Mouse (Mus musculus): Measurements from ENCODE around the gene Batf2.

Batf2 gene

GRCm38 (mm10) chr19:6140678-6141393 lies at the start of gene Batf2:
Batf2 (plus strand) TSS chr19:6140983.
- peak; percentile 94 to 97 for DNase-seq (ENCODE audit: inconsistent age in 2 of 2, low spot score in 1 of 2)

GRCm38 (mm10) chr19:6094119-6094518 lies 46.7 kb upstream of the Batf2 start, which contains the start of gene AC131692.1:
AC131692.1 (plus strand) TSS chr19:6094419.
- no peak for DNase-seq (ENCODE audit: inconsistent age in 2 of 2, low spot score in 1 of 2)

GRCm38 (mm10) chr19:6097847-6098246 lies 42.9 kb upstream of the Batf2 start:
- DNase-seq (ENCODE audit: inconsistent age in 2 of 2, low spot score in 1 of 2) = peak in 1 of 2 experiments; percentile 41

- no peak for DNase-seq (ENCODE audit: inconsistent age in 2 of 2, low spot score in 1 of 2)
These were observed 39.6 kb upstream of the Batf2 start for GRCm38 (mm10) chr19:6101186-6101585.

- no peak for DNase-seq (ENCODE audit: inconsistent age in 2 of 2, low spot score in 1 of 2)
These were observed 38.5 kb upstream of the Batf2 start for GRCm38 (mm10) chr19:6102169-6102853.

GRCm38 (mm10) chr19:6104476-6104875 lies 36.3 kb upstream of the Batf2 start:
- DNase-seq (ENCODE audit: inconsistent age in 2 of 2, low spot score in 1 of 2) = no peak

- DNase-seq (ENCODE audit: inconsistent age in 2 of 2, low spot score in 1 of 2) = no peak
These were observed 35.2 kb upstream of the Batf2 start, which contains the start of gene Naaladl1 for GRCm38 (mm10) chr19:6105586-6105985. Naaladl1 (plus strand) TSS chr19:6105782.

GRCm38 (mm10) chr19:6113116-6113515 lies 27.7 kb upstream of the Batf2 start:
- no peak for DNase-seq (ENCODE audit: inconsistent age in 2 of 2, low spot score in 1 of 2)

- DNase-seq (ENCODE audit: inconsistent age in 2 of 2, low spot score in 1 of 2) = peak; percentile 38 to 65
These were observed 24.5 kb upstream of the Batf2 start for GRCm38 (mm10) chr19:6116113-6116850.

- DNase-seq (ENCODE audit: inconsistent age in 2 of 2, low spot score in 1 of 2) = no peak
These were observed 23.3 kb upstream of the Batf2 start for GRCm38 (mm10) chr19:6117346-6117985.

GRCm38 (mm10) chr19:6117986-6118676 lies 22.7 kb upstream of the Batf2 start, which contains the start of gene Sac3d1:
Sac3d1 (minus strand) TSS chr19:6118650.
- peak; percentile 91 to 97 for DNase-seq (ENCODE audit: inconsistent age in 2 of 2, low spot score in 1 of 2)

- DNase-seq (ENCODE audit: inconsistent age in 2 of 2, low spot score in 1 of 2) = no peak
These were observed 22.1 kb upstream of the Batf2 start for GRCm38 (mm10) chr19:6118677-6119185.

GRCm38 (mm10) chr19:6121761-6122160 lies 19.0 kb upstream of the Batf2 start:
- no peak for DNase-seq (ENCODE audit: inconsistent age in 2 of 2, low spot score in 1 of 2)

- DNase-seq (ENCODE audit: inconsistent age in 2 of 2, low spot score in 1 of 2) = no peak
These were observed 17.5 kb upstream of the Batf2 start for GRCm38 (mm10) chr19:6123330-6123729.

GRCm38 (mm10) chr19:6124898-6125297 lies 15.9 kb upstream of the Batf2 start:
- no peak for DNase-seq (ENCODE audit: inconsistent age in 2 of 2, low spot score in 1 of 2)

GRCm38 (mm10) chr19:6126289-6126688 lies 14.5 kb upstream of the Batf2 start:
- peak in 1 of 2 experiments; percentile 84 for DNase-seq (ENCODE audit: inconsistent age in 2 of 2, low spot score in 1 of 2)

GRCm38 (mm10) chr19:6126789-6127580 lies 13.8 kb upstream of the Batf2 start:
- no peak for DNase-seq (ENCODE audit: inconsistent age in 2 of 2, low spot score in 1 of 2)

- DNase-seq (ENCODE audit: inconsistent age in 2 of 2, low spot score in 1 of 2) = peak; percentile 97 to 99
These were observed 12.9 kb upstream of the Batf2 start, which contains the start of gene Snx15 for GRCm38 (mm10) chr19:6127760-6128341. Snx15 (minus strand) TSS chr19:6128304.

Data from adrenal gland, adult (tissue).